Mouse (Mus musculus): ENCODE measurements around the gene Ptges3. TPM values are rescaled to one million over a fixed set of nuclear protein-coding genes. Genes with fewer than 3 reads are reported as not detected.
"Not testable (repeated sequence)": the region's sequence is repeated elsewhere in the genome, so short reads cannot be mapped to it uniquely, and the experiment has no call there.

Gene Ptges3
- polyA plus RNA-seq, 1 experiment from 2014 or later, result 359 TPM

DNA sequence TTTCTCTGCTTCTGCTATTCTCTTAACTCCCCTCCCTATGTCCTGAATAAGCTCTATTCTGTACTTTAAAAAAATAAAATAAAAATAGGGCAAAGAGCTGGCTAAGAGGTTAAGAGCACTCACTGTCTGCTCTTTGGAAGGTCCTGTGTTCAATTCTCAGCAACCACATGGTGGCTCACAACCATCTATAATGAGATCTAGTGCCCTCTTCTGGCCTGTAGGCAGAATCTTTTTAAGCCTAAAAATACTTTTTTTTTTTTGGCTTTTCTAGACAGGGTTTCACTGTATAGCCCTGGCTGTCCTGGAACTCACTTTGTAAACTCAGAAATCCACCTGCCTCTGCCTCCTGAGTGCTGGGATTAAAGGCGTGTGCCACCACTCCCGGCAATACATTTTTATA lies 11.7 kb downstream of the Ptges3 start:
- not testable (repeated sequence) for ATAC-seq; H3K27ac ChIP-seq (ENCODE audit: low read depth, low read length); H3K4me3 ChIP-seq (ENCODE audit: low read length); H3K9ac ChIP-seq (ENCODE audit: low read depth, low read length); H3K9me3 ChIP-seq (ENCODE audit: control insufficient read depth, low read length); H3K4me1 ChIP-seq (ENCODE audit: control insufficient read depth, insufficient read depth, low read depth, low read length); H3K27me3 ChIP-seq (replicated peaks; ENCODE audit: control insufficient read depth, insufficient read depth, low read length); H3K4me2 ChIP-seq (ENCODE audit: low read length)
- peaks cover 34% of the 10 kb centered on the region for H3K36me3 ChIP-seq (ENCODE audit: control insufficient read depth, insufficient read depth, low read length)
- 94% methylated on average over 2 of the region's 2 CpGs for WGBS

DNA sequence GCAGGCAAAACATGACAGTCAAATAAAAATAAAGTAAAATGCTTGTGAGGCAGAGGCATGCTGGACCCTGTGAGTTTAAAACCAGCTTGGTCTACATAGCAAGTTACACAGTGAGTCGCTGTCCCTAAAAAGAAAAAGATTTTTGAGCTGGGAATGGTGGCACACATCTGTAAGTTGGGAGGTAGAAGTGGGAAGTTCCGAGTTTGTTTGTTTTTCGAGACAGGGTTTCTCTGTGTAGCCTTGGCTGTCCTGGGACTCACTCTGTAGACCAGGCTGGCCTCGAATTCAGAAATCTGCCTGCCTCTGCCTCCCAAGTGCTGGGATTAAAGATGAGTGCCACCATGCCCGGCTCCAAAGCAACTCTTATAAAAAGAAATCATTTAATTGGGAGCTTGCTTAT lies 19.5 kb downstream of the Ptges3 start:
- not testable (repeated sequence) for H3K9me3 ChIP-seq (ENCODE audit: control insufficient read depth, low read length); H3K4me2 ChIP-seq (ENCODE audit: low read length); H3K27me3 ChIP-seq (replicated peaks; ENCODE audit: control insufficient read depth, insufficient read depth, low read length); ATAC-seq; H3K4me3 ChIP-seq (ENCODE audit: low read length); H3K27ac ChIP-seq (ENCODE audit: low read depth, low read length); H3K9ac ChIP-seq (ENCODE audit: low read depth, low read length); H3K4me1 ChIP-seq (ENCODE audit: control insufficient read depth, insufficient read depth, low read depth, low read length)
- H3K36me3 ChIP-seq (ENCODE audit: control insufficient read depth, insufficient read depth, low read length), result peaks cover 10% of the 10 kb centered on the region
- 80% methylated on average over 5 of the region's 5 CpGs for WGBS

DNA sequence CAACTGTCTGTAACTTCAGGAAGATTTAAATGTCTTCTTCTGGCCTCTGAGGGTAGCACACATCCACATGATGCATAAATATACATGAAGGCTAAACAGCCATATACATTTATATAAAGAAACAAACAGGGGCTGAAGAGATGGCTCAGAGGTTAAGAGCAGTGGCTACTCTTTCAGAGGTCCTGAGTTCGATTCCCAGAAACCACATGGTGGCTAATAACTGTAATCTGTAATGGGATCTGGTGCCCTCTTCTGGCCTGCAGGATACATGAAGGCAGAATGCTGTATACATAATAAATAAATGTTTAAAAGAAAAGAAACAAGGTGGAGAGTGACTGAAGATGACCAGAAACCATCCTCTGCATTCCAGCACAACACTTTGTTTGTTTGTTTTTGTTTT lies 21.7 kb downstream of the Ptges3 start:
- no peaks in the 10 kb centered on the region for H3K9me3 ChIP-seq (ENCODE audit: control insufficient read depth, low read length)
- H3K36me3 ChIP-seq (ENCODE audit: control insufficient read depth, insufficient read depth, low read length), result peaks cover 6% of the 10 kb centered on the region
- H3K4me2 ChIP-seq (ENCODE audit: low read length), result no peak overlapping the region
- ATAC-seq, result no peak
- H3K27me3 ChIP-seq (replicated peaks; ENCODE audit: control insufficient read depth, insufficient read depth, low read length), result no peaks in the 10 kb centered on the region
- H3K4me3 ChIP-seq (ENCODE audit: low read length), result no peak overlapping the region
- 97% methylated on average over 1 of the region's 1 CpGs for WGBS
- no peak overlapping the region for H3K9ac ChIP-seq (ENCODE audit: low read depth, low read length)
- H3K4me1 ChIP-seq (ENCODE audit: control insufficient read depth, insufficient read depth, low read depth, low read length), result peaks cover 13% of the 10 kb centered on the region
- H3K27ac ChIP-seq (ENCODE audit: low read depth, low read length), result no peak overlapping the region

DNA sequence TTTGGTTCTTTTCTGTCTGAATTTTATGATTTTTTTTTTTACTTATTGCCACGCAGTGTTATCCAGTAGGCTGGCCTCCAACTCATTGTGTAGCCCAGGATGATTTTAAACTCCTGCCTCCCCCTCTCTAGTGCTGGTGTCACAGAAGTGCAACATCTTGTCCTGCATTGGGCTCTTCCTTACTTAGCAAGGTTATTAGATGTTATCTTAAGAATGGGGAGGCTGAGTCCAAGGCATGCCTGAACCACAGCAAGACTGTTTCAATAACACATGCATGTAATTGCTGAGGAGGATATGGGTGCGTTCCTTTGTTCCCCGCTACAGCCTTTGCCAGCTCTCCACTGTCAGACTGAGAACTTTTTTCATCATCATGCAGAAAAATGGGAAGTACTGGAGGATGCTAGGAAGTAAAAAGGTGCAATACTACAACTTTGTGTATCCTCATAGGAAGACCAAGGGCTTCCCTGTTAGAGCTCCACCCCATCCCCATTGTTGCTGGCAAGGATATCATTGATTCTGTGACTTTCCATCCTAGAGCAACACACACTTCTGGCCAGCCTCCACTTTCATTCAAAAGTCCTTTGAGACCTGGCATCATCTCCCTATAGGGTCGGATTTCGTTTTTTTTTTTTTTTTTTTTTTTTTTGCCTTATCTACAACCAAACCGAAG lies 23.2 kb downstream of the Ptges3 start:
- Histone ChIP-seq H3K4me1 (ENCODE audit: control insufficient read depth, insufficient read depth, low read depth, low read length) (peaks cover 13% of the 10 kb centered on the region), H3K27me3 (replicated peaks; ENCODE audit: control insufficient read depth, insufficient read depth, low read length) (no peaks in the 10 kb centered on the region), H3K9me3 (ENCODE audit: control insufficient read depth, low read length) (no peaks in the 10 kb centered on the region), H3K4me3 (ENCODE audit: low read length) (peak overlapping the region; percentile 62), H3K36me3 (ENCODE audit: control insufficient read depth, insufficient read depth, low read length) (peaks cover 13% of the 10 kb centered on the region), H3K9ac (ENCODE audit: low read depth, low read length) (peak overlapping the region; percentile 75), H3K4me2 (ENCODE audit: low read length) (peak overlapping the region; percentile 80), H3K27ac (ENCODE audit: low read depth, low read length) (peak overlapping the region; percentile 87)
- no peak for ATAC-seq
- 64% methylated on average over 6 of the region's 6 CpGs for WGBS

DNA sequence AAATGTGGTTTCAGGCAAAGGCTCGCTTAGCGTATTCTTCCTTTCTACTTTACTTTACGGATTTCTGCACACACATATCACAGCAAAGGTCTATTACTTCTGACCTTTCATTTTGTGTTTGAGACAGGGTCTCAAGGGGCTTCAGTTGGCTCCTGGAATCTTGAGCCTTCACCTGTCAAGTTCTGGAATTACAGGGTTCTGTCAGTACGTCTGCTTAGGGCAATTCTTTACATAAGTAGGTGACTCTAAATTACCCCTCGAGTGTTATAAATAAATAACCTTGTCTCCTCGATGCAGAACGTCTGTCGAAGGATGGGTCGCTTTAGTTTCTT lies 23.7 kb downstream of the Ptges3 start:
- Histone ChIP-seq H3K36me3 (ENCODE audit: control insufficient read depth, insufficient read depth, low read length) (peaks cover 13% of the 10 kb centered on the region), H3K4me2 (ENCODE audit: low read length) (peak overlapping the region; percentile 80), H3K27me3 (replicated peaks; ENCODE audit: control insufficient read depth, insufficient read depth, low read length) (no peaks in the 10 kb centered on the region), H3K27ac (ENCODE audit: low read depth, low read length) (peak overlapping the region; percentile 87), H3K9ac (ENCODE audit: low read depth, low read length) (peak overlapping the region; percentile 75), H3K4me1 (ENCODE audit: control insufficient read depth, insufficient read depth, low read depth, low read length) (peaks cover 13% of the 10 kb centered on the region), H3K9me3 (ENCODE audit: control insufficient read depth, low read length) (no peaks in the 10 kb centered on the region), H3K4me3 (ENCODE audit: low read length) (peak overlapping the region; percentile 62)
- 16% methylated on average over 9 of the region's 9 CpGs for WGBS
- no peak for ATAC-seq

DNA sequence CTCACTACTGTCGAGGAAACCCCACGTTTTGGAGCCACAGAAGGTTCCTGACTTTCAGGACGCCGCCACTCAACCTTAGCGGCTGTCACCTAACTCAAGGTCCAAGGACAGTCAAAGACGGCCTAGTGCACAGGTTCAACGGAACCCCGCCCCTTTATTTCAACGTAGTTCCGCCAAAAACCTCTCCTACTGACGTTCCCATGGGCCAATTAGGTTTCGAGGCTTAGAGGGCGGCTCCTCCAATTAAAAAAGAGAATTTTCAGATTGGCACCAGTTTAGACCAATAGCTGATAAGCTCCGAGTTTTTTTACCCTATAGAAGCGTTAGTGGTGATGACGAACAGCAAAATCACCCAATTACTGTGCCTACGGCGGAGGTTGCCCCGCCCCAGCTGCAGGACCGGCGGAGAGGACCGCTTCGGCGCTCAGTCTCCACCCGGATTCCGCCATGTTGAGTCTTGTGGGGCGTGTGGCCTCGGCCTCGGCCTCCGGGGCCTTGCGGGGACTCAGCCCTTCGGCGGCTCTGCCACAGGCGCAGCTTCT lies 24.2 kb downstream of the Ptges3 start, which contains the start of gene Atp5b:
Gene Atp5b (plus strand): TSS at position 394 of the 542 bp plus-strand sequence.
- ATAC-seq, result peak; percentile 99
- peaks cover 17% of the 10 kb centered on the region for H3K36me3 ChIP-seq (ENCODE audit: control insufficient read depth, insufficient read depth, low read length)
- H3K4me3 ChIP-seq (ENCODE audit: low read length), result peak within 1 kb of the TSS; percentile 67
- peaks cover 13% of the 10 kb centered on the region for H3K4me1 ChIP-seq (ENCODE audit: control insufficient read depth, insufficient read depth, low read depth, low read length)
- H3K27ac ChIP-seq (ENCODE audit: low read depth, low read length), result peak within 1 kb of the TSS; percentile 87
- H3K9me3 ChIP-seq (ENCODE audit: control insufficient read depth, low read length), result no peaks in the 10 kb centered on the region
- H3K27me3 ChIP-seq (replicated peaks; ENCODE audit: control insufficient read depth, insufficient read depth, low read length), result no peaks in the 10 kb centered on the region
- peak within 1 kb of the TSS; percentile 84 for H3K9ac ChIP-seq (ENCODE audit: low read depth, low read length)
- peak within 1 kb of the TSS; percentile 80 for H3K4me2 ChIP-seq (ENCODE audit: low read length)
- whole genome bisulfite sequencing, result 0% methylated on average over 33 of the region's 34 CpGs

DNA sequence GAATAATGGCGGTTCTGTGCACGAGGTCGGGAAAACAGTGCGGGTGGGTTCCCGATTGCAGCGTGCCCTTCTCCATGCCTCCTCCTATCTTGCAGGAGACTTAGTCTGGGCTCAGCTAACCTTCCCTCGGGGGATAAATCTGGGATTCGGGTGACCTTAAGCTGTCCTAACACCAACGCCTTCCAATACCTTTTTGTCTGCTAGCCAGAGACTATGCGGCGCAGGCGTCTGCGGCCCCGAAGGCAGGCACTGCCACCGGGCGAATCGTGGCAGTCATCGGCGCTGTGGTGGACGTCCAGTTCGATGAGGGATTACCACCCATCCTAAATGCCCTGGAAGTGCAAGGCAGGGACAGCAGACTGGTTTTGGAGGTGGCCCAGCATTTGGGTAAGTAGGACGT lies 24.9 kb downstream of the Ptges3 start:
- peak overlapping the region; percentile 75 for H3K4me2 ChIP-seq (ENCODE audit: low read length)
- WGBS, result under 1% methylated on average over 22 of the region's 22 CpGs
- no peak for ATAC-seq
- H3K27me3 ChIP-seq (replicated peaks; ENCODE audit: control insufficient read depth, insufficient read depth, low read length), result no peaks in the 10 kb centered on the region
- peak overlapping the region; percentile 67 for H3K4me3 ChIP-seq (ENCODE audit: low read length)
- no peaks in the 10 kb centered on the region for H3K9me3 ChIP-seq (ENCODE audit: control insufficient read depth, low read length)
- H3K4me1 ChIP-seq (ENCODE audit: control insufficient read depth, insufficient read depth, low read depth, low read length), result peaks cover 13% of the 10 kb centered on the region
- peaks cover 24% of the 10 kb centered on the region for H3K36me3 ChIP-seq (ENCODE audit: control insufficient read depth, insufficient read depth, low read length)
- H3K9ac ChIP-seq (ENCODE audit: low read depth, low read length), result peak overlapping the region; percentile 84
- H3K27ac ChIP-seq (ENCODE audit: low read depth, low read length), result peak overlapping the region; percentile 86

DNA sequence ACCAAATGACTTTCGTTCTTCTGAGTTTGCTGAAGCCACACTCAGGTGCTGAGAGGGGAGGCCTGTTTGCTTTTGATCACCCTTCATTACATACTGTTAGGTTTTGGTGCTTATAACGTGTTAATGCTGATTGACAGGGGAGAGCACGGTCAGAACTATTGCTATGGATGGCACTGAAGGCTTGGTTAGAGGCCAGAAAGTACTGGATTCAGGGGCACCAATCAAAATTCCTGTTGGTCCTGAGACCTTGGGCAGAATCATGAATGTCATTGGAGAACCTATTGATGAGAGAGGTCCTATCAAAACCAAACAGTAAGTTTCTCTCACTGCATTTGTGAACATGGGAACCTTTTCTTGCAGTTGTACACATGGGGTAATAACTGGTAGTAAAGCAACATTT lies 25.4 kb downstream of the Ptges3 start:
- Histone ChIP-seq H3K27ac (ENCODE audit: low read depth, low read length) (peak overlapping the region; percentile 86; the same call in 1 of the 2 replicates), H3K9me3 (ENCODE audit: control insufficient read depth, low read length) (no peaks in the 10 kb centered on the region), H3K4me1 (ENCODE audit: control insufficient read depth, insufficient read depth, low read depth, low read length) (peaks cover 13% of the 10 kb centered on the region), H3K4me2 (ENCODE audit: low read length) (peak overlapping the region; percentile 75), H3K36me3 (ENCODE audit: control insufficient read depth, insufficient read depth, low read length) (peaks cover 27% of the 10 kb centered on the region), H3K27me3 (replicated peaks; ENCODE audit: control insufficient read depth, insufficient read depth, low read length) (no peaks in the 10 kb centered on the region), H3K9ac (ENCODE audit: low read depth, low read length) (peak overlapping the region; percentile 84), H3K4me3 (ENCODE audit: low read length) (peak overlapping the region; percentile 67)
- no peak for ATAC-seq
- WGBS, result 1% methylated on average over 3 of the region's 3 CpGs

DNA sequence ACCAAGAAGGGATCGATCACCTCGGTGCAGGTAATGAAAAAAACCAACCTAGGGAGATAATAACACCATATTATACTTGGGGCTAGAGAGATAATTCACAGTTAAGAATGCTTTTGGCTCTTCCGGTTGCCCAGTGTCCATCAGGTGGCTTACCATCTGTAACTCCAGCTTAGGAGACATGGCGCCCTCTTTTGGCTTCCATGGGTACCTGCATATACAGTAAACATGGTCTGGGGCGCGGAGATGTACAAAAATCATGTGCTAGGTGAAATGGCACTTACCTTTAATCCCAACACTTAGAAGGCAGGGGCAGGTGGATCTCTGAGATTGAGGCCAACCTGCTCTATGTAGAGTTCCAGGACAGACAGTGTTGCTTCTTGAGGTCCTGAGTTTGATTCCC lies 27.6 kb downstream of the Ptges3 start:
- whole genome bisulfite sequencing, result 74% methylated on average over 6 of the region's 6 CpGs
- no peak overlapping the region for H3K9ac ChIP-seq (ENCODE audit: low read depth, low read length)
- H3K36me3 ChIP-seq (ENCODE audit: control insufficient read depth, insufficient read depth, low read length), result peaks cover 42% of the 10 kb centered on the region

More for the DNA sequence above, 27.6 kb downstream of the Ptges3 start:
- no peak overlapping the region for H3K4me2 ChIP-seq (ENCODE audit: low read length)
- H3K27ac ChIP-seq (ENCODE audit: low read depth, low read length), result no peak overlapping the region
- no peaks in the 10 kb centered on the region for H3K27me3 ChIP-seq (replicated peaks; ENCODE audit: control insufficient read depth, insufficient read depth, low read length)
- H3K4me3 ChIP-seq (ENCODE audit: low read length), result no peak overlapping the region
- ATAC-seq, result no peak
- peaks cover 19% of the 10 kb centered on the region for H3K4me1 ChIP-seq (ENCODE audit: control insufficient read depth, insufficient read depth, low read depth, low read length)
- no peaks in the 10 kb centered on the region for H3K9me3 ChIP-seq (ENCODE audit: control insufficient read depth, low read length)

Data from hindbrain, embryonic 16.5 days (tissue).